Mouse (Mus musculus) left cerebral cortex, postnatal 25 days (tissue): Measurements from ENCODE around the gene Alkbh2. TPM values are rescaled to one million over a fixed set of nuclear protein-coding genes. Genes with fewer than 3 reads are reported as not detected.

Experiments
- DNase-seq, 2 experiments: peaks; one replicate each; pipeline ENCODE4 v3.0.0; 2022; ENCODE audit warnings: low spot score in 2 of 2, mixed read lengths in 1 of 2
- intact Hi-C: fragments of 180-260 bp; cut with DNase I; formaldehyde crosslinking; loops from one replicate; pipeline ENCODE4 v1.15.1; 2025
- total RNA-seq, 2 experiments: library from RNA; stranded (reverse); gene quantifications; 2 replicates each; pipeline ENCODE4 v1.2.3; 2021

Gene Alkbh2
- total RNA-seq, 2 experiments from 2014 or later, result 5.2 to 5.4 TPM

GRCm38 (mm10) chr5:114147043-114147972, 19.3 kb upstream of the Alkbh2 start:
- intact Hi-C loops, result no loop called here

GRCm38 (mm10) chr5:114146028-114146888, 18.2 kb upstream of the Alkbh2 start, which contains the start of gene Acacb:
TSS of gene Acacb (plus strand) at chr5:114146535.
- DNase-seq, result no peak
- intact Hi-C loops, result no loop called here

More at GRCm38 (mm10) chr5:114147043-114147972, 19.3 kb upstream of the Alkbh2 start:
- DNase-seq, result no peak

- peak; percentile 73 to 78 for DNase-seq
- intact Hi-C loops, result loop anchor here (10.0 kb wide), 1 partner anchor 166 kb away; no protein-coding TSS in a partner anchor
These were observed 11.2 kb upstream of the Alkbh2 start for GRCm38 (mm10) chr5:114139175-114139574.

- no peak for DNase-seq
- intact Hi-C loops, result loop anchor here (10.0 kb wide), 1 partner anchor 166 kb away; no protein-coding TSS in a partner anchor
These were observed 10.5 kb upstream of the Alkbh2 start for GRCm38 (mm10) chr5:114138277-114139164.

- intact Hi-C loops, result loop anchor here (10.0 kb wide), 1 partner anchor 167 kb away; no protein-coding TSS in a partner anchor
- DNase-seq, result no peak
These were observed 9.7 kb upstream of the Alkbh2 start for GRCm38 (mm10) chr5:114137481-114138276.

GRCm38 (mm10) chr5:114135516-114135915, 7.5 kb upstream of the Alkbh2 start:
- intact Hi-C loops, result loop anchor here (10.0 kb wide), 1 partner anchor 169 kb away; no protein-coding TSS in a partner anchor
- no peak for DNase-seq

GRCm38 (mm10) chr5:114134091-114134534, 6.1 kb upstream of the Alkbh2 start:
- intact Hi-C loops, result loop anchor here (10.0 kb wide), 1 partner anchor 171 kb away; no protein-coding TSS in a partner anchor
- no peak for DNase-seq

GRCm38 (mm10) chr5:114132841-114133240, 4.8 kb upstream of the Alkbh2 start:
- intact Hi-C loops, result loop anchor here (10.0 kb wide), 1 partner anchor 172 kb away; no protein-coding TSS in a partner anchor
- no peak for DNase-seq

GRCm38 (mm10) chr5:114131521-114131840, 3.5 kb upstream of the Alkbh2 start:
- intact Hi-C loops, result loop anchor here (10.0 kb wide), 1 partner anchor 173 kb away; no protein-coding TSS in a partner anchor
- DNase-seq, result peak in 1 of 2 experiments; percentile 24

- intact Hi-C loops, result loop anchor here (10.0 kb wide), 1 partner anchor 174 kb away; no protein-coding TSS in a partner anchor
- DNase-seq, result peak; percentile 95
These were observed 2.9 kb upstream of the Alkbh2 start for GRCm38 (mm10) chr5:114130698-114131520.

- intact Hi-C loops, result loop anchor here (10.0 kb wide), 1 partner anchor 175 kb away; no protein-coding TSS in a partner anchor
- DNase-seq, result no peak
These were observed 2.2 kb upstream of the Alkbh2 start, which contains the start of gene Ung for GRCm38 (mm10) chr5:114130211-114130605. TSS of gene Ung (plus strand) at chr5:114130386.

GRCm38 (mm10) chr5:114129550-114130210, 1.7 kb upstream of the Alkbh2 start:
- intact Hi-C loops, result loop anchor here (5.0 to 10.0 kb wide), 2 partner anchors 77 to 175 kb away; no protein-coding TSS in a partner anchor
- no peak for DNase-seq

GRCm38 (mm10) chr5:114126499-114127244, 1.3 kb downstream of the Alkbh2 start:
- intact Hi-C loops, result loop anchor here (5.0 kb wide), 1 partner anchor 74 kb away; no protein-coding TSS in a partner anchor
- no peak for DNase-seq

GRCm38 (mm10) chr5:114126008-114126407, 2.0 kb downstream of the Alkbh2 start:
- no peak for DNase-seq
- intact Hi-C loops, result loop anchor here (5.0 kb wide), 1 partner anchor 74 kb away; no protein-coding TSS in a partner anchor

GRCm38 (mm10) chr5:114119806-114120205, 8.2 kb downstream of the Alkbh2 start:
- intact Hi-C loops, result no loop called here
- DNase-seq, result peak in 1 of 2 experiments; percentile 59
